Mouse (Mus musculus) testis, postnatal 14 days (tissue): Measurements from ENCODE around the gene Scml4.

Experiments used
- DNase-seq: peaks from one replicate; pipeline ENCODE4 v3.0.0; 2021; ENCODE audit warnings: low spot score

The Scml4 gene

DNA sequence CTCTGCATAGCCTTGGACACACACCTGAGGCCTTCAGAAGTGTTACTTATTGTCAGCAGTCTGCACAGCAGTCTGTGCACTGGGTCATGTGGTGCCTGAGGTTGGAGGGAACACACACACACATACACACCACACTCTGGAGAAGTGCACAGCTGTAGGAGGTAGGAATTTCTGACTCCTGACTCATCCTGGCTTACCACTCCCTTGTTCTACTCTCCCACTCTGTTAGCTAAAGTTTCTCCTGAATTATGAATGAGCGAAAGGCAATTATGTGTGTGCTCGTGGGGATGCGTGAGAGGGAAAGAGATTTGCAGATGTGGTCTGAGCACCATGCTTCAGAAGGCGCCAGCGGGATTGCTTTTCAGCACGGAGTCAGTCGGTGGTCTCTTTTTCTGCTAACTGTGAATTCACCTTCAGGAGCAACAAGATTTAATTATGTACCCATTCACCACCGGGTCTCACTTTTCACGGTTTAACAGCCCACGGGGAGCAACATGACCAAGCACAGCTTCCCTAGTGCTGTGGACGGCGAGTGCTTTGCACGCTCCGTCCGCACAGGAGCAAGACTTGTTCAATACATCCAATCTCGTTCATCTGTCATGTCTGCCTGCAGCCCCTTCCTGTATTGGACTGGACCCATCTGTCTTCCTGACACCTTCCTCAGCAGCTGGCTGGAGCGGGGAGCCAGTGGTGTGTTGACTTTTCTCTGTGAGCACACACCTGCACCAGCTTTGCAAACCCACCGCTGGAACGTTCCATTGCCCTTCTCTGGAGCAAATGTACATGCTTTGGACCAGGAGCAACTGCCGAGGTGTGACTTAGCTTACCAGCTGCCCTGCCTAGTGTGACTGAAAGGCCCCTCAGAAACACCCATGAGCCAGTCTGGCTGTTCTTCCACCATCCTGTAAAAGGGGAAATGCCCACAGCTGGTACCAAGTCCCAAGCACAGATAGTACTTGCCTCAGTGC, 91.2 kb downstream of the Scml4 start:
- DNase-seq = no peak

DNA sequence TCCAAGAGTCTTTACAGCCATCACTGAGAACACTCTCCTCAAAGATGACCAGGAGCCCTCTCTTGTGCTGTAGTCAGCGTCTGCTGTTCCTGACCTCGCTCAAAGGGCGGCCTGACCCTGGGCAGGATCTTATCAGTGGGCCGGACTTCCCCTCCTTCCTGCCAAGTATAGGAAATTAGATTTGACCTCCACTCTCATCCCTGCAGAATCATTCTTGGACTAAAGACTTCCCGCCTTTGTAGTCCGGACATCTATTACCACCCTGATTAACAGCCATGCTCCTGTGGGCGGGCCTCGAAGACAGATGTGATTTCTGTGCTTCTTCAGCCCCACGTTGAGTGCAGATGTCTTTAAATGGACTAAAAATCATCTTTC, 91.9 kb downstream of the Scml4 start:
- DNase-seq = no peak

DNA sequence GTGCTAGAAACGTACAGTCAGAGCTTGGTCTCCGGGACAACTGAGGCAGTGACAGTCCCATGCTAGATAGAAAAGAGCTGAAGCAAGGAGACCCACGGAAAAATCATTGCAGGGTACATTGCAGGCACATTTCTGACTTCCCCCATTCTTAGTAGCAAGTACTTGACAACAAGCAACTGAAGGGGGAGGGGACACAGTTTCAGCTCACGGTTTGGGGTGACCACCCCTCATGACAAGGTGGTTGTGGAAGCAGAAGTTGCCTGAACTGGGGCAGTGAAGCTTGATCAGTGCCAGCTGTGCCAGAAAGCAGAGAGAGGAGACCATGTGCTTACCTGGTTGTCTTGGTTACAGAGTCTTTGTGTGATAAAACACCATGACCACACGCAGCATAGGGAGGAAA, 93.4 kb downstream of the Scml4 start:
- DNase-seq = no peak

DNA sequence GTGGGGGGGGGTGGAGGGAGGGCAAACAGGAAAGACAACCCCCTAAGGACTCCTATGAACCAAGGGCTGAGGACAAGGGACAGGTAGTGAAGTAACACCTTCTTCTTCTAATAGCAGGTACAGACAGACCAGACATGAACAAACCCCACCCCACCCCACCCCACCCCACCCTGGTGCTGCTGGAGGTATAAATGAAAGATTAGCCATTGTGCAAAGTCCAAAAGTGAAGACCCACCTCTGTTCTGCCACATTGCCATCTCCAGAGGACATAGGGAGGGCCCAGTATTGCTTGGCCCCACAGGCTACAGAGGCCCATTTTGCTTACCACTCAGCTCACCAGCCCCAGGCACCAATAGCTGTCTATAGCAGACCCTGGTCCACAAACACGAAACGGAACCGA, 95.0 kb downstream of the Scml4 start:
- DNase-seq = no peak

GRCm38 (mm10) chr10:42957881-42958651, 97.9 kb downstream of the Scml4 start:
- peak; percentile 30 for DNase-seq

DNA sequence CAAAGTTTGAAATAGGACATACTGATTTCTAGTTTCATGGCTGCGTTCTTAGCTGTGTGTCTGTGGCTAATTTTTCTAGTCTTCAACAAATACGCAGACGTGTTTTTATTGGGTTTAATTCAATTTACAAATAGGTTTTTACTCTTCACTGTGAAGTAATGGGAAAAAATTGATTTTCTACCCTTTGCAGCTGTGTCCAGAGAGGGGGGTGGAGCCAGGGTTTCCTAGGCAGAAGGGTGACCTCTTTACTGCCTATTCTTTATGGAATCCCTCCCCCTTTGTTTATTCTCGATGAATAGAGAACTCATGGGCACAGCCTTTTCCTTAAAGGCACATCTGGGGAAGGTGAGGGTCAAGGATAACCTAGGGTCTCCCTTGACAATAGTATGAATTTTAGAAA, 98.5 kb downstream of the Scml4 start:
- no peak for DNase-seq

GRCm38 (mm10) chr10:42961771-42962170, 101.6 kb downstream of the Scml4 start:
- DNase-seq = no peak

GRCm38 (mm10) chr10:42962181-42962601, 102.0 kb downstream of the Scml4 start:
- DNase-seq = no peak

- no peak for DNase-seq
These were observed 102.5 kb downstream of the Scml4 start for GRCm38 (mm10) chr10:42962655-42963054.

GRCm38 (mm10) chr10:42963061-42963460, 102.9 kb downstream of the Scml4 start:
- no peak for DNase-seq

- DNase-seq = no peak
These were observed 108.2 kb downstream of the Scml4 start for GRCm38 (mm10) chr10:42968332-42968731.

DNA sequence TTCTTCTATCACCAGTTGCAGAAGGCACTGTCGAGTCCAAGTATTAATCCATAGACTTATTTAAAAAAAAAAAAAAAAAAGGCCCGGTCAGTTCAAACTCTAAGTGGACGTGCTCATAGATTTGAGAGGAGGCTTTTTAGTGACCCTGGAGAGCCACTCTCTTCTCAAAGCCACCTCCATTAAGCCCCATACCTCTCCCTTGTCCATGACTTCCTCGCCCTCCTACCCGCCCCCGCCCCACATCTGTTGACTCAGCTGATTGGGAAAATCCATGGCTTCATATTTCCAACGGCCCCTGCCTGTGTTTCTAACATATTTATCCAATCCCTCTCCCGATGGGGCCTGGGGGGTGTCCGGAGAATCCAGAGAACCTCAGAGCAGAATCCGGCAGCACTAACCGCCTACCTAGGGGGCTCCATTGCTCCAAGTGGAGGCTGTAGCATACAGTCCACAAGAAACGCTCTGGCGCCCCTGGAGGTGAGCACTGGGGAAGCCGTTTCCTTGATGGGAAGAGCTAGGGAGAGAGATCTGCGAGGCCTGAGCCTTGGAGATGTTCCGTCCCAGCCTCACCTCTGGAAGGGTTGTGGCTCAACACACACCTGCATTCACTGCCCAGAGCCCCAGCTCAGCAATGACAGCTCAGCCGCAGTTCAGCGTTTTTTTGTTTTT, 112.5 kb downstream of the Scml4 start:
- DNase-seq = peak; percentile 58

DNA sequence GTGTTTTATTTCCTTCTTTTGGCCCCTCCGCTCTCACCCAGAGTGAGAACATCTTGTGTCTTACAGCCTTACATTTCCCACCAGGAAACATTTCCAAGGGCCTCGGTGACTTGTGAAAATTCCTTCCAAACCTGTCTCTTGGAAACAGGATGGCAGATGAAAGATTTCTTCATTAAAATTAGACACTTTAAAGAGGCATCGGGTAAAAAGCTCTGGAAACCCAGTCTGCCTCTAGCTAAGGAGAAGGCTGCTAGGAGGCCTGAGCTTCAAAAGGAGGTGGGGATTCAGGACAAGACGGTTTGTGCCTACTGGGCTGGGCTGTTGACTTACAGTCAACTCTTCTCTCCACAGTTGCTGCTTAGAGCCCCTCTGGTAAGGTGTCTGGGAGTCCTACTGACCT, 113.4 kb downstream of the Scml4 start:
- DNase-seq = no peak

- DNase-seq = no peak
These were observed 116.4 kb downstream of the Scml4 start for GRCm38 (mm10) chr10:42976577-42976976.

DNA sequence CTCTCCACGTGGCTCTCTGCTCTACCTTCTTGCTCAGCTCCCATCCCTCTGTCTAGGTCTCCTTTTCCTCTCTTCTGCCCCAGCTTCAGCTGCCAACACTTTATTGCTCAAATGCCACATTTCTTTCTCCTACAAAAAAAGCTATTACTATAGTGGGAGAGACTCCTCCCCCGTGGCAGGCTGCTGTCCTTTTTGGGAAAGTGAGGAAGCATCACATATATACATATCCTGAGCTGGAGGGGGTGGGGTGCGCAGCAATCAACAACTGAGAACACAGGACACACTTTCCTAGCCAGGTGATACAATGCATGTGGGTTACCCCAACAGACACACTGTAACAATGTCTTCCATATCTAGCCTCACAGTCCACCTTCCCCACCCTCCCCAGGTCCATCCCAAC, 118.2 kb downstream of the Scml4 start:
- no peak for DNase-seq

GRCm38 (mm10) chr10:42980999-42981757, 121.0 kb downstream of the Scml4 start:
- DNase-seq = no peak

- no peak for DNase-seq
These were observed 124.7 kb downstream of the Scml4 start for GRCm38 (mm10) chr10:42984886-42985285.

DNA sequence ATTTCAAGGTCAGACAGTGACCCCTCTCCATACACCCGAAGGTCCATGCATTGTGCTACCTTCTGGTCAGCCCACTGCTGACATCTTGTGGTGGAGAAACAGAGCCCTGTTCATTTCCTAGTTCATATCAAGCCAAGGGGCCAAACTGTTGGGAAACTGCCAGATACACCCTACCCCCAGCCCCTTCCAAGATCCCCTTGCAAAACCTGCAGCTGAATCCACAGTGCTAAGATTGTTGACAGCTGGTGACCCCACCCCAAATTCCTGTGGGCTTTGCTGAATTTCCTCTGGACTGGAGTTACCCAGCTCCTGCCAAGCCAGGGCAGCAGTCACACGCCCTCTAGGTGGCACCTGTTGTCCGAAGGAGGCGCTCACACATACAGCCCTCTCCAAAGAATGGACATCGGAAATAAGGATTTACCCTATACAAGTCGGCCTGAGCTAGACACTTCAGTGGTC, 127.5 kb downstream of the Scml4 start:
- DNase-seq = no peak

- peak; percentile 60 for DNase-seq
These were observed 128.5 kb downstream of the Scml4 start for GRCm38 (mm10) chr10:42988627-42989026.

- no peak for DNase-seq
These were observed 129.7 kb downstream of the Scml4 start for GRCm38 (mm10) chr10:42989910-42990309.

- no peak for DNase-seq
These were observed 130.8 kb downstream of the Scml4 start for GRCm38 (mm10) chr10:42991018-42991417.

DNA sequence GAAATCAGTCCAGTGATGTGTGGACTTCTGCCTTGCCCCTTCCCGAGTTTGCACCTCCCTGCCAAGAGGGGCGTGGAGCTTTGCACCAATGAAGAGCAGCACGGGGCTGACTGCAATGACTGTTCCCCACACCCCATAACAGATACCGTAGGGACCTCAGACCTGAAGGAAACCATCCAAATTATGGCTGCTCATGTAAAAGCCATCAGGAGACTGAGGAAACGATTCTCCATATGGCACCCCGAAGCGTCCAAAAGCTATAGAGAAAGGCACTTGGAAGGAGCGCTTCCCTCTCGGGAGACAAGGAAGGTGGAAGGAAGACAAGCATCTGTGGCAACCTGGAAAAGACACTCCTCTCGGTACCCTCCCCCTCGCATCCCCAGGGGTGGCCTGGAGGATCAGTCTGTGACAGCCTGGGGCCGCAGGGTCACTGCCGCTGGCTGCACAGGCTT, 134.2 kb downstream of the Scml4 start:
- no peak for DNase-seq
